Mouse (Mus musculus) liver, embryonic 14.5 days (tissue): ENCODE data around the gene Gipc2.

Source experiments
- CTCF ChIP-seq: IDR thresholded peaks from 2 replicates; pipeline ENCODE4 v1.5.1; 2016; ENCODE audit warnings: antibody characterized with exemption, low read depth, control low read depth
- EP300 ChIP-seq: IDR thresholded peaks from 2 replicates; pipeline ENCODE4 v1.6.1; 2016; ENCODE audit warnings: antibody characterized with exemption, low read depth

DNA sequence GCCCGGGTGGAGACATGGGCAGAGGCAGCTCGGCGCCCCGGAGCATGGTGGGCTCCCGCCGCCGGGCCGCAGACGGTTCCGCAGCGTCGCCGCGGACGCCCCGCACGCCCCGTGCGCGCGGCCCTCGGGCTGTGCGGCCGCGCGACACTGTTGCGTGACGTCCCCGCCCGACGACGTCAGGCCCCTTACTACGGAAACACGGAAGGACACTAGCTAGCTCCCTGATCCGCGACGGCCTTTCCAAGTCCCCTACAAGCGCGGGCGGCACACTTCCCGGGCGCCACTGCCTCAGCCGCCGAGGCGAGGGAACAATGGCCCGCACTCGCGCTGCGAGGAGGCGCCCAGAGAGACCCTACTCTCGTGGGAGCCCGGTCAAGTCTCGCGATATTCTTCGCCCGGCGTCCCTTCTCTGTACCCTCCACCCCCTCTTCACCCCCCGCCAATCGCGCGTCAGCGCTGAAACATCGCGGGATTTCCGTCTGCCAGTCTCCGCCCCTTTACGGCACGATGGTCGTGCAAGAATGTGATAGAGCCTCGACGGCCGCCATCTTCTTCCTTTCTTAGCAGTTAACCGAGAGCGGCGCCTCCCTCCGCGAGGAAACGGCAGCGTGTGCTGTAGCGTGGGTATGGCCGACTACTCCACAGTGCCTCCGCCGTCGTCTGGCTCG, 44.1 kb upstream of the Gipc2 start, which contains the start of the genes Dnajb4 and Fubp1:
- no peak; the same call in 1 of the 2 replicates for TF ChIP-seq CTCF
- TF ChIP-seq EP300, result peak; percentile 94
